Mouse (Mus musculus) hematopoietic multipotent progenitor cell, adult 10-12 weeks (in vitro differentiated cells): ENCODE data around the gene Ccdc171. TPM values are rescaled to one million over a fixed set of nuclear protein-coding genes. Genes with fewer than 3 reads are reported as not detected.

Experiments
- polyA plus RNA-seq: library from polyadenylated mRNA; stranded (reverse); fragments of >175 nt; gene quantifications from 2 replicates; pipeline ENCODE4 v1.2.3, GENCODE M21; 2012; ENCODE audit warnings: low replicate concordance

Ccdc171 gene
- polyA plus RNA-seq = 0.91 and 2.2 TPM in 2 replicates

DNA sequence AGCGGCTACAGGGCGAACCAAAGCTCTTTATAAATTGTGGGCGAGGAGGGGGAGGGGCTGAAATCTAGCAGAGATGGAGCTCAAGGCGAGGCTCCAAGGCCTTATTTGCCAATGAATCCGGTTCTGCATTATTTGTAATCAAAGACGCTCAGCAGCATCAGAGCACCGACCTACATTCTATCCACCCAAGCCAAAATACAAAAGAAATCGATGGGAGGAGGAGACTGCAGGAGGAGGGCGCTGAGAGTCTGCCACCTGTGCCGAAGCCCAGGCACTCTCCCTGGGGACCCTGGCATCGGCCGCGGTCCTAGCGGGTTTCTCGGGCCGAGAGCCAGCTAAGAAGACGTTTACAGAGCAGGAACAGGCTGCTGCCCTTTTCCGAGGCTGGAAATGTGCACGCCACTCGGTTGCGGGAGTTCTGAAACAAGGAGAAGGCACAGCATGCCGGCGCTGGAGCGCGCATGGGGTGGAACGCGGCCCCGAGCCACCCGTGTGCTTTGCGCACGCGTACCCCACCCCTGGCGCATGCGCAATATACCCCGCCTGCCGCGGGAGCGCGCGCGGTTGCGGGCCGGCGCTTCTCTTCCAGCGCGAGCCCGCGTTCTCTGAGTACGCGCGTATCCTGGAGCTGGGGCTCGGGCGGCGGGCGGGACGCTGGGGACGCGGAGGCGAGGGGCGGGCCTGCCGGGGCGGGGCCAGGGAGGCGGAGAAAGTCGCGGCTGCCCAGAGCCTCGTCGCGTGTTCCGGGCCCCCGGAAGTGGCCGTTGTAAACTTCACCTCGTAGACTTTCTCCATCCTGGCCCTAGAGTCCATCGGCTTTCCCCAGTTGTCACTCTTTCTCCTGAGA lies at the start of gene Ccdc171:
Gene Ccdc171 (plus strand): TSS at position 703 of the 847 bp plus-strand sequence.

DNA sequence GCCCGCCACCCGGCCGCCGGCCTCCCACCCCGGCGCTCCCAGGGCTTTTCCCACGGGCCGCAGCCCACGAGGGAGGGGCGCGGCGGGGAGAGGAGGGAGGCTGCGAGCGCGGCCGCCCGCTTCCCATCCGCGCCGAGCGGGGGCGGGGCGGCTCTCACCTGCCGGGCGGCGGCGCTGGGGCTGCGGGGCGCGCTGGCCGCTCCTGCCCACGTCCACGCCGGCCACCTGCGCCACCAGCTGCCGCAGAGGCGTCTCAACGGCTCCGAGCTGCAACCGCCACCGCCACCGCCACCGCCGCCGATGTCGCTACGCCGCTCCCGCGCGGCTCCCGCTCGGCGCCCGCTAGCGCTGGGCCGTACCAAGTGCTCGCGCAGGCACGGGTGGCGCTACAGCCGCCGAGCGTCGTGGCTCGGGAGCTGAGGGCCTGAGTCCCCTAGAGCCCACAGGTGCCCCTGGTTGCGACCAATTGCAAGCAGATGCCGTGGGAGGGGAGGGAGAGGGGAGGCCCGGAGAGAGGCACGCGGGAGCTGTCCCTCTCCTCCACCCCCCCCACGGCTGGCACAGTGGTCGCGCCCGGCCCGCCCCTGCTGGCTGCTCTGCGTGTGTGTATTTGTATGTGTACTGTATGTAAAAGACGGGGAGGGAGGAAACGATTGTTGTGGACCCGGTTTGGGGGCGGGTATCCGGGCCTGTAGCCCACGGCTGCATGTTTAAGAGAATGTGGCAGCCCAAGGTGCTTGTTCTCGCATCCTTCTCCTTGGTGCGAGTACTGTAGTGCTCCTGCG lies 39.0 kb upstream of the Ccdc171 start, which contains the start of gene Psip1:
Gene Psip1 (minus strand): TSS at position 343 of the 785 bp plus-strand sequence.

Other genes starting within 250 kb of the Ccdc171 start
- 4.3 and 17.7 TPM in 2 replicates for gene Ttc39b, start 201.3 kb upstream of the Ccdc171 start, polyA plus RNA-seq
- gene Snapc3, start 107.8 kb upstream of the Ccdc171 start, polyA plus RNA-seq = 10.9 and 22.4 TPM in 2 replicates
- 37.3 and 70.7 TPM in 2 replicates for gene Psip1, start 39.1 kb upstream of the Ccdc171 start, polyA plus RNA-seq